Mouse (Mus musculus): ENCODE measurements around the gene Zscan4-ps2.
"Not testable (repeated sequence)": the region's sequence is repeated elsewhere in the genome, so short reads cannot be mapped to it uniquely, and the experiment has no call there.

Gene Zscan4-ps2

GRCm38 (mm10) chr7:11514010-11514409 is at the start of gene Zscan4-ps2:
TSS of gene Zscan4-ps2 (plus strand) at chr7:11514310.
- DNase-seq (ENCODE audit: low read depth, low spot score), result not testable (repeated sequence)

All from brain, adult 2 months (tissue).